18 mouse cellular contexts compared by ENCODE assay signal in the genomic region with DNA sequence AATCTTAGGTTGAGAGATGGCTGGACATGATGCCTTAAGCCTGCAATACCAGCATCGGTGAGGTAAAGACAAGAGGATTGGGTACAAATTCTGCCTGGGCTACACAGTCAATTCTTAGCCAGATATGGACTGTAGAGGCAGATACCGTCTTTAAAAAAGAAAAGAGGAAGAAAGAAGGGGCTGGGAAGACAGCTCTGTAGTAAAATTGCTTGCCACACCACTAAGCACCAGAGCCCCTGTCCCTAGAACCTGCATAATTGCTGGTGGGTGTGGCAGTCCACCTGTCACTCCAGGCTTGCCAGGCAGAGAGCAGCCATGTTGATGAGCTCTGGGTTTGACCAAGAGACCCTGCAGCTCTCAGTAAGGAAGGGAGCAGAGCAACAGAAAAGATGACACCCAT.
"Had no signal": no experiment of that assay in that cellular context is flagged by ENCODE, and none has a peak within 500 bp of the region (broad histone marks: within the 10 kb centered on the region; RNA-seq: fewer than 3 reads in every experiment).

No protein-coding gene starts in this region.

- ATAC-seq: hindbrain, embryonic 16.5 days; inflammation-experienced regulatory T-cells, adult 6 months; intestine, embryonic 15.5 days; intestine, postnatal 0 days had no signal

- DNase-seq: gastrocnemius, adult 2 months; gastrocnemius, postnatal 10 days; gastrocnemius, postnatal 25 days; heart, postnatal 14 days; heart, postnatal 36 days; kidney, adult 18-20 months; kidney, adult 8-10 months; kidney, postnatal 10 days; kidney, postnatal 25 days; kidney, postnatal 4 days; layer of hippocampus, adult 9-11 months; layer of hippocampus, postnatal 36 days; liver; liver, embryonic 13.5 days had no signal
